Mouse (Mus musculus) hindbrain, embryonic 15.5 days (tissue): Measurements from ENCODE around the gene Phykpl. TPM values are rescaled to one million over a fixed set of nuclear protein-coding genes. Genes with fewer than 3 reads are reported as not detected.

Experiments
- ATAC-seq: fragments of 200-750 bp; cut with Nextera tagmentation; 2 replicates; pipeline ENCODE4 v1.8.0; 2017; ENCODE audit warnings: low read depth, moderate number of reproducible peaks, moderate TSS enrichment; ENCODE audit not compliant: low FRiP score
- H3K27ac ChIP-seq: fragments of 300-500 bp; sonication (generic); replicated peaks from 2 replicates; pipeline ENCODE4 v1.5.1; 2015; ENCODE audit warnings: mild to moderate bottlenecking, inconsistent platforms
- H3K27me3 ChIP-seq: fragments of 300-500 bp; sonication (generic); 2 replicates; pipeline ENCODE4 v1.6.1; 2015; ENCODE audit warnings: control low read depth, inconsistent platforms
- H3K36me3 ChIP-seq: fragments of 300-500 bp; sonication (generic); 2 replicates; pipeline ENCODE4 v1.6.1; 2015; ENCODE audit warnings: control low read depth, inconsistent platforms
- H3K4me1 ChIP-seq: fragments of 300-500 bp; sonication (generic); replicated peaks from 2 replicates; pipeline ENCODE4 v1.6.1; 2015; ENCODE audit warnings: control low read depth, inconsistent platforms
- H3K4me2 ChIP-seq: fragments of 300-500 bp; sonication (generic); 2 replicates; pipeline ENCODE4 v1.6.1; 2015; ENCODE audit warnings: moderate library complexity, mild to moderate bottlenecking, inconsistent platforms
- H3K4me3 ChIP-seq: fragments of 300-500 bp; sonication (generic); 2 replicates; pipeline ENCODE4 v1.5.1; 2015; ENCODE audit warnings: mild to moderate bottlenecking, inconsistent platforms
- H3K9ac ChIP-seq: fragments of 300-500 bp; sonication (generic); 2 replicates; pipeline ENCODE4 v1.6.1; 2015; ENCODE audit warnings: inconsistent platforms
- H3K9me3 ChIP-seq: fragments of 300-500 bp; sonication (generic); 2 replicates; pipeline ENCODE4 v1.6.1; 2016; ENCODE audit warnings: control low read depth, inconsistent platforms
- WGBS: fragments of 180-500 bp; shearing (Covaris S2); methylation state at CpG from one replicate; pipeline ENCODE4 v1.1.7; 2015; 5-methylcytosine and 5-hydroxymethylcytosine counted together
- polyA plus RNA-seq: library from polyadenylated mRNA; unstranded; fragments of >200 nt; fragmentation: Nextera tagmentation; extraction: Ambion mirVana; gene quantifications from 2 replicates; pipeline ENCODE4 v1.2.1, GENCODE M21; 2015

Phykpl gene
- polyA plus RNA-seq, 1 experiment from 2014 or later: 9.7 TPM

DNA sequence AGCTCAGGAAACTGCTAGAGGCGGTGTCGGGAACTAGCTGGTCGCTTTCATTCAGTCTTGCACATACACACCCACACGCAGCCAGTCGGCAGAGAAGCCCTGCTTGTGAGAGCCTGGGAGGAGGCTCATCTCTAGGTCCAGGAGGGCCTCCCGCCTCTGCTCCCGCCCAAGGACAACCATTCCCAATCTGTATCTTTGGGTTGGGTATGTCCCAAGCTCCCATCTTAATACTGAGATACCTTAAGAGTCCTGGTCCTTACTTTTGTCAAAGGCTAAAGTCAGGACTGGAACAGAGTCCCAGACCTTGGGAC, 65.3 kb downstream of the Phykpl start:
- Histone ChIP-seq H3K9me3 (no peaks in the 10 kb centered on the region), H3K4me1 (peaks cover 35% of the 10 kb centered on the region), H3K9ac (peak overlapping the region; percentile 72), H3K27ac (no peak overlapping the region), H3K36me3 (no peaks in the 10 kb centered on the region), H3K4me3 (peak overlapping the region; percentile 66), H3K4me2 (peak overlapping the region; percentile 97), H3K27me3 (peaks cover 7% of the 10 kb centered on the region; the same call in 1 of the 2 replicates)
- no peak for ATAC-seq
- WGBS: 5% methylated on average over 7 of the region's 7 CpGs

DNA sequence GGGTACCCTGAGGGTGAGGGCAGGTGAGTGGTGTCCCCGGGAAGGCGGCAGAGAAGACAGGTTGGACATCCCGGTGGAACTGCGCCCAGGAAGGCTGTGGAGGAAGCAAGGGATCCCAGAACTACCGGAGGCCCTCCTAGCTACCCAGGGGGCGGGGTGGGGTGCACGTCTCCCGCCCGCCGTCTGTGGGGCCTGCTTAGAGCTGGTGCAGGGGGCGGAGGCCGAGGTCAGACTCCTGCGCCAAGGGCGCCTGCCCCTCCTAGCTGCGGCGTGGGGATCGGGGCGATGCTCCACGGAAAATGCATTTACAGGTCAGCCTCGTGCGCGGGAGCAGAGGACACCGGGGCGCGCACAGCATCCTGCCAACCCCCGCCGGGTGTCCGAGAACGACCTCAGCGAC, 65.7 kb downstream of the Phykpl start:
- H3K4me2 ChIP-seq: peak overlapping the region; percentile 97
- WGBS: under 1% methylated on average over 30 of the region's 30 CpGs
- ATAC-seq: peak; percentile 21; the same call in 1 of the 2 replicates
- H3K4me3 ChIP-seq: peak overlapping the region; percentile 66
- H3K9ac ChIP-seq: peak overlapping the region; percentile 72
- H3K27ac ChIP-seq: peak overlapping the region; percentile 6; the same call in 1 of the 2 replicates
- H3K27me3 ChIP-seq: peaks cover 7% of the 10 kb centered on the region; the same call in 1 of the 2 replicates
- peaks cover 31% of the 10 kb centered on the region for H3K4me1 ChIP-seq
- H3K36me3 ChIP-seq: no peaks in the 10 kb centered on the region
- H3K9me3 ChIP-seq: no peaks in the 10 kb centered on the region

DNA sequence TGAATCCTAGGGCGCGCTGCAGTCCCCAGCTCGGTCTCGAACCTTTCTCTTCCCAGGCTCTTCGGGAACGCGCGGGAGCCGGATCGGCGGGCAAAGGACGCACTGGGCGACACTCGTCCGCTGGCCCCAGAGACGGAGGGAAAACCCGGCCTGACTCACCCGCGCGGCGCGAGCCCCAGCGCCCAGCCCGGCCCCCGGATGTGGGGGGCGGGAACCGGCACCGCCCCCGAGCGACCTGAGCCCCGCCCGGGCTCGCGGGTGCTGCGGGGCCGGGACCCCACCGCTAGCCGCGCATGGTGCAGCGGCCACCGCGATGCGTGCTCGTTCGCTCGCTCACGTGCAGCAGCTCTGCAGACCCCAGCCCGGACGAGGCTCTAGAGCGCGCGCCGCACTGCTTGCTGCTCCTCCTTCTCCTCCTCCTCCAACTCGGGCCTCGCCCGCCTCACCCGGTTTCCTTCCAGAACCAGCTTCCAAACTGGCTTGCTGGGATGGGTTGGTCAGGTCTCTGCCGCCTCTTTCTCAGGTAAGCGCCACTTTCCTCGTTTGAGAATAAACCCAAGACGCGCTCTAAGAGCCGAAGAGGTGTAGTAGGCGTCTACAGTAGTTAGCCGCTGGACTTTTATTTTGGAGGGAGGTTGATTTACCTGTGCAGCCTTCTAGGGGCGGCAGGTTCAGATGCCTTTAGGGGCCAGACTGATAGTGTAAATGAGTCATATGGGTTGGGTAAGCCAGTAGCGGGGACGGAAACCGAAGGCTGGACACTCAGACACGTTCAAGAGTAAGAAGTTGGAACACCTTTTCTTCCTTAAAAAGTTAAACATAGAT, 66.3 kb downstream of the Phykpl start, which contains the start of the genes N4bp3 and D930048N14Rik:
Gene N4bp3, minus strand, starts transcription at position 152 of the 825 bp plus-strand sequence.
Gene D930048N14Rik, plus strand, starts transcription at position 264 of the 825 bp plus-strand sequence.
- peak within 1 kb of the TSS; percentile 72 for H3K9ac ChIP-seq
- H3K9me3 ChIP-seq: no peaks in the 10 kb centered on the region
- peaks cover 24% of the 10 kb centered on the region for H3K4me1 ChIP-seq
- under 1% methylated on average over 63 of the region's 70 CpGs for WGBS
- peak within 1 kb of the TSS; percentile 66 for H3K4me3 ChIP-seq
- peak within 1 kb of the TSS; percentile 6 for H3K27ac ChIP-seq
- H3K27me3 ChIP-seq: peaks cover 7% of the 10 kb centered on the region; the same call in 1 of the 2 replicates
- ATAC-seq: peak; percentile 76
- H3K36me3 ChIP-seq: no peaks in the 10 kb centered on the region
- peak within 1 kb of the TSS; percentile 97 for H3K4me2 ChIP-seq

DNA sequence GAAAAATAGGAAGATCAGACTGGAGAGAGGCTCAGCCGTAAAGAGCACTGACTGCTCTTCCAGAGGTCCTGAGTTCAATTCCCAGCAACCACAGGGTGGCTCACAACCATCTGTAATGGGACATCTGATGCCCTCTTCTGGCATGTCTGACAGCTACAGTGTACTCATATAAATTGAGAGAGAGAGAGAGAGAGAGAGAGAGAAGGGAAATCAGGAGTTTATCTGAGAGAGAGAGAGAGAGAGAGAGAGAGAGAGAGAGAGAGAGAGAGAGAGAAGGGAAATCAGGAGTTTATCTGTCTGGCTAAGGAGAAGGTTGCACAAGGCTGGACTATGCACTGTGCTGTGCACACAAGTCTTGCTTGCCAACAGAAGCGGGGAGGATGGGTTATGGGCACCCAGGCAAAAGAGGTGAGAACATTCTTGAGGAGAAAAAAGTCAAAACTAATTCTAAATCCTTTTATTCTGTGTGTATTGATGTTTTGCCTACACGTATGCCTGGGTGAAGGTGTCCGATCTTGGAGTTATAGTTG, 68.4 kb downstream of the Phykpl start:
- no peak overlapping the region for H3K9ac ChIP-seq
- no peak for ATAC-seq
- 93% methylated on average over 4 of the region's 4 CpGs for WGBS

GRCm38 (mm10) chr11:51653736-51654135, 69.2 kb downstream of the Phykpl start:
- Histone ChIP-seq H3K27me3 (peaks cover 7% of the 10 kb centered on the region; the same call in 1 of the 2 replicates), H3K4me3 (no peak overlapping the region), H3K9me3 (no peaks in the 10 kb centered on the region), H3K4me2 (no peak overlapping the region), H3K4me1 (peaks cover 21% of the 10 kb centered on the region), H3K36me3 (no peaks in the 10 kb centered on the region), H3K9ac (no peak overlapping the region), H3K27ac (no peak overlapping the region)
- no peak for ATAC-seq
- WGBS: 89% methylated on average over 6 of the region's 6 CpGs

More for the DNA sequence above, 68.4 kb downstream of the Phykpl start:
- no peak overlapping the region for H3K4me3 ChIP-seq
- peaks cover 7% of the 10 kb centered on the region; the same call in 1 of the 2 replicates for H3K27me3 ChIP-seq
- H3K4me2 ChIP-seq: no peak overlapping the region
- H3K36me3 ChIP-seq: no peaks in the 10 kb centered on the region
- H3K27ac ChIP-seq: no peak overlapping the region
- H3K4me1 ChIP-seq: peaks cover 24% of the 10 kb centered on the region
- no peaks in the 10 kb centered on the region for H3K9me3 ChIP-seq

Other genes starting within 250 kb of the Phykpl start
- gene Hnrnpab, start 22.1 kb downstream of the Phykpl start, polyA plus RNA-seq: 322 and 330 TPM in 2 replicates
- gene Nhp2, start 35.0 kb downstream of the Phykpl start, polyA plus RNA-seq: 105 TPM in 2 replicates
- 74.2 and 79.6 TPM in 2 replicates for gene Rmnd5b, start 51.1 kb downstream of the Phykpl start, polyA plus RNA-seq
- gene N4bp3, start 66.1 kb downstream of the Phykpl start, polyA plus RNA-seq: 25.8 and 29.8 TPM in 2 replicates
- 1.2 and 1.4 TPM in 2 replicates for gene D930048N14Rik, start 66.2 kb downstream of the Phykpl start, polyA plus RNA-seq
- 95.1 and 101 TPM in 2 replicates for gene 0610009B22Rik, start 104.1 kb downstream of the Phykpl start, polyA plus RNA-seq
- gene Sec24a, start 178.9 kb downstream of the Phykpl start, polyA plus RNA-seq: 14.2 and 15.9 TPM in 2 replicates
- 196 and 197 TPM in 2 replicates for gene Sar1b, start 178.9 kb downstream of the Phykpl start, polyA plus RNA-seq